Mouse (Mus musculus) MEL (cell line): ENCODE results near the gene Vmn2r2. TPM values are rescaled to one million over a fixed set of nuclear protein-coding genes. Genes with fewer than 3 reads are reported as not detected.

Experiments
- DNase-seq: peaks from one replicate; pipeline ENCODE4 v3.0.0; 2011; ENCODE audit warnings: low read depth, low spot score
- H3K27ac ChIP-seq: 2 replicates; pipeline ENCODE4 v1.5.1; 2012; ENCODE audit warnings: low read depth, mild to moderate bottlenecking, control low read depth, low read length, moderate library complexity; ENCODE audit not compliant: control insufficient read depth
- H3K27me3 ChIP-seq, 2 experiments: fragments of 150-350 bp in 1 of 2; sonication (generic) in 1 of 2; 2 replicates each; pipeline ENCODE4 v1.6.1; 2012; ENCODE audit warnings: low read length in 2 of 2, mild to moderate bottlenecking in 2 of 2, improper control_type of control experiment in 1 of 2, moderate library complexity in 1 of 2; ENCODE audit not compliant: insufficient read depth in 2 of 2, control insufficient read depth in 1 of 2
- H3K36me3 ChIP-seq, 2 experiments: 2 replicates each; pipeline ENCODE4 v1.6.1; 2012 to 2014; ENCODE audit warnings: low read length in 2 of 2, improper control_type of control experiment in 1 of 2, inconsistent platforms in 1 of 2, mild to moderate bottlenecking in 1 of 2; ENCODE audit not compliant: insufficient read depth in 2 of 2, control insufficient read depth in 1 of 2
- H3K4me1 ChIP-seq, 2 experiments: fragments of 150-350 bp in 1 of 2; sonication (generic) in 1 of 2; 2 replicates each; pipeline ENCODE4 v1.6.1; 2012; ENCODE audit warnings: low read length in 2 of 2, improper control_type of control experiment in 1 of 2, mild to moderate bottlenecking in 1 of 2; ENCODE audit not compliant: insufficient read depth in 2 of 2, control insufficient read depth in 1 of 2
- H3K4me3 ChIP-seq, 2 experiments: fragments of 150-350 bp in 1 of 2; sonication (generic) in 1 of 2; 2 replicates each; pipeline ENCODE4 v1.5.1; 2012; ENCODE audit warnings: low read depth in 2 of 2, low read length in 2 of 2, mild to moderate bottlenecking in 2 of 2, moderate library complexity in 2 of 2, control low read depth in 1 of 2, improper control_type of control experiment in 1 of 2; ENCODE audit not compliant: control insufficient read depth in 1 of 2, insufficient read depth in 1 of 2
- H3K79me2 ChIP-seq: 2 replicates; pipeline ENCODE4 v1.6.1; 2012; ENCODE audit warnings: mild to moderate bottlenecking, low read length, moderate library complexity; ENCODE audit not compliant: control insufficient read depth, poor library complexity, insufficient read depth
- H3K9ac ChIP-seq: 2 replicates; pipeline ENCODE4 v1.6.1; 2012; ENCODE audit warnings: low read depth, mild to moderate bottlenecking, control low read depth, low read length, moderate library complexity; ENCODE audit not compliant: control insufficient read depth, poor library complexity, severe bottlenecking
- H3K9me3 ChIP-seq: fragments of 150-350 bp; sonication (generic); replicated peaks from 2 replicates; pipeline ENCODE4 v1.6.1; 2012; ENCODE audit warnings: mild to moderate bottlenecking, low read length, improper control_type of control experiment, moderate library complexity; ENCODE audit not compliant: insufficient read depth
- E2F4 ChIP-seq: IDR thresholded peaks from 2 replicates; pipeline ENCODE4 v1.6.1; 2011; ENCODE audit warnings: low read depth, low read length, improper control_type of control experiment, borderline replicate concordance
- ELF1 ChIP-seq: IDR thresholded peaks from 2 replicates; pipeline ENCODE4 v1.6.1; 2014; ENCODE audit warnings: low read depth, mild to moderate bottlenecking, inconsistent platforms, low read length, improper control_type of control experiment, moderate library complexity
- EP300 ChIP-seq, 2 experiments: IDR thresholded peaks; 2 replicates each; pipeline ENCODE4 v1.6.1; 2011; ENCODE audit warnings: improper control_type of control experiment in 2 of 2, low read length in 2 of 2, low read depth in 1 of 2, mild to moderate bottlenecking in 1 of 2
- GABPA ChIP-seq: IDR thresholded peaks from 2 replicates; pipeline ENCODE4 v1.6.1; 2012; ENCODE audit warnings: low read depth, mild to moderate bottlenecking, inconsistent platforms, low read length, improper control_type of control experiment, moderate library complexity
- HCFC1 ChIP-seq: IDR thresholded peaks from 2 replicates; pipeline ENCODE4 v1.6.1; 2012; ENCODE audit warnings: low read depth, mild to moderate bottlenecking, inconsistent platforms, low read length, improper control_type of control experiment, moderate library complexity
- MAFK ChIP-seq: IDR thresholded peaks from 2 replicates; pipeline ENCODE4 v1.6.1; 2011; ENCODE audit warnings: low read depth, mild to moderate bottlenecking, low read length, improper control_type of control experiment, borderline replicate concordance
- MAX ChIP-seq: IDR thresholded peaks from 2 replicates; pipeline ENCODE4 v1.6.1; 2011; ENCODE audit warnings: low read length, improper control_type of control experiment
- MAZ ChIP-seq: IDR thresholded peaks from 2 replicates; pipeline ENCODE4 v1.6.1; 2012; ENCODE audit warnings: low read depth, mild to moderate bottlenecking, inconsistent platforms, low read length, improper control_type of control experiment
- MEF2A ChIP-seq: IDR thresholded peaks from 2 replicates; pipeline ENCODE4 v1.6.1; 2014; ENCODE audit warnings: low read depth, mild to moderate bottlenecking, inconsistent platforms, low read length, improper control_type of control experiment; ENCODE audit not compliant: poor library complexity, insufficient replicate concordance, severe bottlenecking; ENCODE audit errors: extremely low read depth
- MYB ChIP-seq: IDR thresholded peaks from 2 replicates; pipeline ENCODE4 v1.6.1; 2011; ENCODE audit warnings: mild to moderate bottlenecking, low read depth, low read length, improper control_type of control experiment
- MYC ChIP-seq: IDR thresholded peaks from 2 replicates; pipeline ENCODE4 v1.6.1; 2011; ENCODE audit warnings: low read depth, mild to moderate bottlenecking, low read length, improper control_type of control experiment, moderate library complexity
- NELFE ChIP-seq: IDR thresholded peaks from 2 replicates; pipeline ENCODE4 v1.6.1; 2011; ENCODE audit warnings: low read depth, low read length, improper control_type of control experiment
- NRF1 ChIP-seq: IDR thresholded peaks from 2 replicates; pipeline ENCODE4 v1.6.1; 2014; ENCODE audit warnings: low read depth, mild to moderate bottlenecking, inconsistent platforms, low read length, improper control_type of control experiment, moderate library complexity; ENCODE audit not compliant: poor library complexity, insufficient read depth, severe bottlenecking
- POLR2AphosphoS2 ChIP-seq: IDR thresholded peaks from 2 replicates; pipeline ENCODE4 v1.6.1; 2011; ENCODE audit warnings: low read length, improper control_type of control experiment
- POLR2AphosphoS5 ChIP-seq: IDR thresholded peaks from 2 replicates; pipeline ENCODE4 v1.6.1; 2012; ENCODE audit warnings: low read depth, borderline replicate concordance, mild to moderate bottlenecking, inconsistent platforms, low read length, moderate library complexity, mixed read lengths
- RAD21 ChIP-seq: IDR thresholded peaks from 2 replicates; pipeline ENCODE4 v1.6.1; 2011; ENCODE audit warnings: mild to moderate bottlenecking, low read depth, low read length, improper control_type of control experiment
- RCOR1 ChIP-seq: IDR thresholded peaks from 2 replicates; pipeline ENCODE4 v1.6.1; 2012; ENCODE audit warnings: low read depth, mild to moderate bottlenecking, inconsistent platforms, low read length, improper control_type of control experiment
- SIN3A ChIP-seq: IDR thresholded peaks from 2 replicates; pipeline ENCODE4 v1.6.1; 2012; ENCODE audit warnings: low read length, improper control_type of control experiment, inconsistent platforms
- SMC3 ChIP-seq: IDR thresholded peaks from 2 replicates; pipeline ENCODE4 v1.6.1; 2011; ENCODE audit warnings: low read depth, low read length, improper control_type of control experiment
- TAL1 ChIP-seq: IDR thresholded peaks from 2 replicates; pipeline ENCODE4 v1.6.1; 2012; ENCODE audit warnings: mild to moderate bottlenecking, inconsistent platforms, low read length, moderate library complexity, mixed read lengths
- TCF12 ChIP-seq: IDR thresholded peaks from 2 replicates; pipeline ENCODE4 v1.6.1; 2014; ENCODE audit warnings: low read depth, mild to moderate bottlenecking, inconsistent platforms, low read length, improper control_type of control experiment, moderate library complexity
- USF1 ChIP-seq: IDR thresholded peaks from 2 replicates; pipeline ENCODE4 v1.6.1; 2014; ENCODE audit warnings: low read depth, mild to moderate bottlenecking, inconsistent platforms, low read length, improper control_type of control experiment, moderate library complexity
- USF2 ChIP-seq, 2 experiments: IDR thresholded peaks; 2 replicates each; pipeline ENCODE4 v1.6.1; 2011 to 2012; ENCODE audit warnings: improper control_type of control experiment in 2 of 2, low read length in 2 of 2, borderline replicate concordance in 1 of 2, inconsistent platforms in 1 of 2, low read depth in 1 of 2, mild to moderate bottlenecking in 1 of 2; ENCODE audit not compliant: insufficient read depth in 1 of 2
- ZC3H11A ChIP-seq: IDR thresholded peaks from 2 replicates; pipeline ENCODE4 v1.6.1; 2012; ENCODE audit warnings: low read depth, mild to moderate bottlenecking, inconsistent platforms, low read length, improper control_type of control experiment
- ZMIZ1 ChIP-seq: IDR thresholded peaks from 2 replicates; pipeline ENCODE4 v1.6.1; 2012; ENCODE audit warnings: low read depth, mild to moderate bottlenecking, inconsistent platforms, low read length, improper control_type of control experiment, moderate library complexity
- polyA plus RNA-seq, 2 experiments: library from polyadenylated mRNA; stranded (reverse) in 1 of 2; unstranded in 1 of 2; fragments of >175 nt in 1 of 2; fragments of >200 nt in 1 of 2; gene quantifications; 2 replicates each; pipeline versions ENCODE4 v1.2.1 to v1.2.4; 2012; ENCODE audit warnings: low replicate concordance in 2 of 2, low read depth in 1 of 2; ENCODE audit not compliant: insufficient read length in 2 of 2, insufficient read depth in 1 of 2, missing spikeins in 1 of 2
- total RNA-seq: library from RNA; depleted of rRNA; stranded (reverse); fragments of 300-350 nt; gene quantifications from 2 replicates; pipeline ENCODE4 v1.2.3, GENCODE M21; 2012; rRNA removed

Vmn2r2 gene
- total RNA-seq (not detected in 2 replicates), polyA plus RNA-seq (not detected)

DNA sequence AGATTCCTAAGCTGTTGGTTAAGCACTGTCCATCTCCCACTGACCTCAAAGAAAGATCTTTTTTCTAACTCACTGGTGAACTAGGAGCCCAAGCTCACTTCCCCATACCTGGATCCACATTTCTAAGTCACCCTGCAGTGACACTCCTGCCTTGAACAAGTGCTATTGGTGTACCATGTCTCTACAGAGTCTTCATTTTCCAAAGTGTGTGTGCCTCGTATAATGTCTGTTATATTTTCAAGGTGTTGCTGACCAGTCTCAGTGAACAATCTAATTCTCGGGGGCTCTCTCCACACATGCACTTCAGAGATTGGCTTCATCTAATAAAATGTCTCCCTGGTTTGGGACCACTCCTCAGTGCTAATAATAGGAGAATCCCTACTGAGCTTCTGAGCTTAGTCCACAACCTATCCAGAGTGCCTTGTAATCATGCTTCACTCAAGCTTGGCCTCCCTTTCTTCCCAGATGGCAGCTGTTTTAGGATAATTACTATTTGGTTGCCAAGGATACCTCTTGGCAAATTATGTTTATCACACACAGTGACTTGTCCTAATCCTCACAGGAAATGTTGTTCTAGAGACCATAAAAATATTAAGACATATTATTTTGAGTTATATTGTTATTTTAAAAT, at the start of gene Vmn2r2:
Vmn2r2 (minus strand) TSS at position 51 of the 631 bp plus-strand sequence.
- TF ChIP-seq TCF12: no peak
- no peak for TF ChIP-seq MYC
- TF ChIP-seq HCFC1: no peak
- no peak for TF ChIP-seq EP300 (IDR thresholded peaks at IDR 0.05; ENCODE audit: low read depth in 1 of 2, low read length in 2 of 2)
- TF ChIP-seq SIN3A: no peak
- no peak for TF ChIP-seq MAZ
- TF ChIP-seq MEF2A: no peak
- no peak for TF ChIP-seq SMC3
- no peak for TF ChIP-seq MYB
- no peak for TF ChIP-seq TAL1
- no peak for TF ChIP-seq ELF1
- TF ChIP-seq USF1: no peak
- TF ChIP-seq RAD21: no peak
- TF ChIP-seq E2F4: no peak
- no peak for TF ChIP-seq ZMIZ1
- no peak for TF ChIP-seq POLR2AphosphoS2
- TF ChIP-seq, all 39 proteins: peak for 0
- no peaks in the 10 kb centered on the region for H3K36me3 ChIP-seq
- H3K9me3 ChIP-seq: no peaks in the 10 kb centered on the region
- H3K4me1 ChIP-seq: no peaks in the 10 kb centered on the region
- DNase-seq: no peak
- no peaks in the 10 kb centered on the region; a peak in 1 of 4 replicates for H3K27me3 ChIP-seq
- no peak within 1 kb of the TSS for H3K9ac ChIP-seq
- H3K27ac ChIP-seq: no peak within 1 kb of the TSS
- no peaks in the 10 kb centered on the region for H3K79me2 ChIP-seq
- no peak within 1 kb of the TSS for H3K4me3 ChIP-seq

DNA sequence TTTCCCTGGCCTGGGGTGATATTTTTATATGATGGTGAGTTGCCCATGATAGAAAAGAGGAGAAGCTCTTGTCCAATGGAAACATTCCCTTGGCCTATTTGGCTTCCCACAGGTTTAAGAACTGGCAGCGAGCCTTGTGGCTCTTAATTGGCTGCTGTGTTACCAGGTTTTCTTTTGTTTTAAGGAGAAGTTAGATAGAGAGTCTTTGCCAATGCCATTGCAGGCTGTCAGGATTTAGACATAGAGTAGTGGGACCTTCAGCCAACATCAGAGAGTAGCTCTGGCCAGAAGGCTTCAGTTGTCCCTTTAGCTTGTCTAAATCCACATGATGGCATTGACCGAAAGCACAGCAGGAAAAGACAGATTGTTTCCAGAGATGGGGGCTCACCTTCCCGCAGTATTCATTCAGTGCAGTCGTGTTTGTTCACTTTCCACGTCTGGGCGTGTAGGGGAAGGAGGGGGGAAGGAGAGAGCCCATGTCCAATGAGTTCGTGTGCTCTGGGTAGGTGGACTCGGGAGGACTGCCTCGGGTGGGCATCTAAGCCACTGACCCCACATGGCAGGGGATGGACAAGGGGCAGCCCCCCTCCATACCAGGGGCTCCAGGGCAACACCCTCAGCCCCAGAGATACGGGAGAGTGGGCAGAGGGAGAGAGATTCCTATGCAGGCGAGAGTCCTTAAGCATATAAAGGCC, 28.2 kb downstream of the Vmn2r2 start:
- TF ChIP-seq TAL1 (no peak), NELFE (no peak), USF1 (no peak), MAX (no peak), GABPA (no peak), TCF12 (no peak), ZC3H11A (no peak), RCOR1 (no peak), MYC (no peak), MAFK (no peak), SIN3A (no peak), POLR2AphosphoS5 (no peak), POLR2AphosphoS2 (no peak), USF2 (IDR thresholded peaks at IDR 0.05; ENCODE audit: borderline replicate concordance in 1 of 2, insufficient read depth in 1 of 2, low read depth in 1 of 2, low read length in 2 of 2) (no peak), HCFC1 (no peak), NRF1 (no peak)
- H3K27ac ChIP-seq: no peak overlapping the region
- no peak for DNase-seq
- no peak overlapping the region for H3K9ac ChIP-seq
- no peaks in the 10 kb centered on the region for H3K36me3 ChIP-seq
- H3K27me3 ChIP-seq: no peaks in the 10 kb centered on the region
- no peaks in the 10 kb centered on the region for H3K79me2 ChIP-seq
- no peak overlapping the region for H3K4me3 ChIP-seq
- H3K4me1 ChIP-seq: no peaks in the 10 kb centered on the region
- no peaks in the 10 kb centered on the region for H3K9me3 ChIP-seq
